Mouse (Mus musculus) heart, postnatal 0 days (tissue): ENCODE data around the gene Slc35f1. TPM values are rescaled to one million over a fixed set of nuclear protein-coding genes. Genes with fewer than 3 reads are reported as not detected.

Experiments
- ATAC-seq: fragments of 200-750 bp; cut with Nextera tagmentation; 2 replicates; pipeline ENCODE4 v1.8.0; 2017; ENCODE audit warnings: low read depth, moderate number of reproducible peaks, moderate library complexity; ENCODE audit not compliant: insufficient read depth
- DNase-seq: peaks from one replicate; pipeline ENCODE4 v3.0.0-alpha.2; 2016; ENCODE audit warnings: low spot score
- H3K27ac ChIP-seq: fragments of 300-500 bp; sonication (generic); 2 replicates; pipeline ENCODE4 v1.5.1; 2014; ENCODE audit warnings: low read depth, mild to moderate bottlenecking
- H3K27me3 ChIP-seq: fragments of 300-500 bp; sonication (generic); 2 replicates; pipeline ENCODE4 v1.6.1; 2014; ENCODE audit warnings: low read length, mixed read lengths; ENCODE audit not compliant: control insufficient read depth, insufficient read depth
- H3K36me3 ChIP-seq: fragments of 300-500 bp; sonication (generic); replicated peaks from 2 replicates; pipeline ENCODE4 v1.6.1; 2014; ENCODE audit warnings: low read length, mixed read lengths; ENCODE audit not compliant: control insufficient read depth, insufficient read depth
- H3K4me1 ChIP-seq: fragments of 300-500 bp; sonication (generic); 2 replicates; pipeline ENCODE4 v1.6.1; 2014; ENCODE audit warnings: antibody characterized with exemption; ENCODE audit not compliant: control insufficient read depth, insufficient read depth
- H3K4me2 ChIP-seq: fragments of 300-500 bp; sonication (generic); 2 replicates; pipeline ENCODE4 v1.6.1; 2014; ENCODE audit warnings: low read depth, mild to moderate bottlenecking, low read length, moderate library complexity
- H3K4me3 ChIP-seq: fragments of 300-500 bp; sonication (generic); 2 replicates; pipeline ENCODE4 v1.5.1; 2014; ENCODE audit warnings: low read depth, low read length
- H3K9ac ChIP-seq: fragments of 300-500 bp; sonication (generic); replicated peaks from 2 replicates; pipeline ENCODE4 v1.6.1; 2014; ENCODE audit warnings: low read depth, low read length, mixed read lengths
- H3K9me3 ChIP-seq: fragments of 300-500 bp; sonication (generic); replicated peaks from 2 replicates; pipeline ENCODE4 v1.6.1; 2016; ENCODE audit warnings: low read length; ENCODE audit not compliant: control insufficient read depth
- CTCF ChIP-seq: IDR thresholded peaks from 2 replicates; pipeline ENCODE4 v1.5.1; 2016; ENCODE audit warnings: antibody characterized with exemption, control low read depth, low read depth
- EP300 ChIP-seq: IDR thresholded peaks from 2 replicates; pipeline ENCODE4 v1.6.1; 2016; ENCODE audit warnings: antibody characterized with exemption, low read depth
- WGBS: fragments of 180-500 bp; shearing (Covaris S2); extraction: QIAGEN DNeasy Blood & Tissue Kit; methylation state at CpG from one replicate; pipeline ENCODE4 v1.1.7; 2014; 5-methylcytosine and 5-hydroxymethylcytosine counted together
- polyA plus RNA-seq: library from polyadenylated mRNA; unstranded; fragments of >200 nt; fragmentation: Nextera tagmentation; extraction: Ambion mirVana; gene quantifications from 2 replicates; pipeline ENCODE4 v1.2.1, GENCODE M21; 2015
- total RNA-seq: library from RNA; depleted of rRNA; stranded (reverse); fragments of >200 nt; gene quantifications from 2 replicates; pipeline ENCODE4 v1.2.3, GENCODE M21; 2014; ENCODE audit warnings: low replicate concordance

The Slc35f1 gene
- total and polyA plus RNA-seq, 2 experiments from 2014 or later: 0.57 to 3.1 TPM

DNA sequence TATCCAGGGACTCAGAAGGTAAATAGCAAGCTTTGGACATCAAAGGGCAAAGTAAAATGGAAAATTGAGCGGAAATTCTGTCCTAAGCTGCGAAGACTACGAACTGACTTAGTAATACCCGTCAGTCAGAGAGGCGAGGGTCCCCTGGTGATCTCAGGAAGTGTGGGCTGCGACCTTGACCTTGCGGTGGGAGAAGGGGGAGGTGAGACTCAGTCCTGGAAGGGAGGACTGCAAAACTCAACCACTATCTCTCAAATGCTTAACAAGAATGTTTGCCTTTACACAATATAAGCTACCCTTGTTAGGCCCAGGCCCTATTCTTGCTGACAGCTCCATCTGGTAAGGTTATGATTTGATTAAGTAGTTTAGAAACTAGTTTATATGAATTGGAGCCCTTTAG lies 466.0 kb downstream of the Slc35f1 start:
- Histone ChIP-seq H3K4me2 (no peak overlapping the region), H3K9ac (no peak overlapping the region), H3K4me1 (no peaks in the 10 kb centered on the region), H3K36me3 (no peaks in the 10 kb centered on the region), H3K27me3 (no peaks in the 10 kb centered on the region), H3K4me3 (no peak overlapping the region), H3K27ac (no peak overlapping the region), H3K9me3 (no peaks in the 10 kb centered on the region)
- no peak for DNase-seq
- ATAC-seq: no peak
- WGBS: 35% methylated on average over 7 of the region's 7 CpGs
- no peak for TF ChIP-seq EP300
- TF ChIP-seq CTCF: no peak

DNA sequence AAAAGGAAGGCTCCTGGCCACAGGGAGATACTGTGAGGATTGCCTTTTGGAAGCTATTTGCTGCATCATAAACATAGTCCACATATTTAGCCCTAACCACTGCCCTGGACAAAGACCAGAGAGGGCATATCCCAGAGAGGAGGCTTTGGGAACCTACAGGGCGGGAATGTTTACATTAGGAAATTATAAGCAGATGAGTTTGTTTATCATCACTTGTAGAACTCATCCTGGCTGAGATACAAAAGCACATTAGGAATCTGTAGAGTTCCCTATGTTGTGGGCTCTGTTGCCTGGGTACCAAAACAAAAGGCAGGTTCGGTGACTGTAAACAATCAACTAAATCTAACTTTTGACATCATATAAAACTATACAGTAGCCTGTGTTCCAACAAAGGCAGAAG lies 467.4 kb downstream of the Slc35f1 start:
- H3K9me3 ChIP-seq: no peaks in the 10 kb centered on the region
- no peaks in the 10 kb centered on the region for H3K4me1 ChIP-seq
- H3K4me2 ChIP-seq: no peak overlapping the region
- H3K27me3 ChIP-seq: no peaks in the 10 kb centered on the region
- no peak overlapping the region for H3K27ac ChIP-seq
- TF ChIP-seq EP300 (no peak), CTCF (no peak)
- H3K9ac ChIP-seq: no peak overlapping the region
- no peak for DNase-seq
- 65% methylated on average over 2 of the region's 2 CpGs for WGBS
- H3K36me3 ChIP-seq: no peaks in the 10 kb centered on the region
- ATAC-seq: no peak
- no peak overlapping the region for H3K4me3 ChIP-seq
